Mouse (Mus musculus) testis, adult 2 months (tissue): Measurements from ENCODE around the gene Irf1. TPM values are rescaled to one million over a fixed set of nuclear protein-coding genes. Genes with fewer than 3 reads are reported as not detected.

Experiments used
- H3K27ac ChIP-seq: fragments of 200-500 bp; 2 replicates; pipeline ENCODE4 v1.5.1; 2012; ENCODE audit warnings: low read depth, low read length; ENCODE audit not compliant: control insufficient read depth, insufficient read depth
- H3K27me3 ChIP-seq: fragments of 200-500 bp; 2 replicates; pipeline ENCODE4 v1.6.1; 2012; ENCODE audit warnings: mild to moderate bottlenecking, low read length, moderate library complexity; ENCODE audit not compliant: control insufficient read depth, insufficient read depth
- H3K36me3 ChIP-seq: fragments of 200-500 bp; 2 replicates; pipeline ENCODE4 v1.6.1; 2012; ENCODE audit warnings: mild to moderate bottlenecking, low read length; ENCODE audit not compliant: control insufficient read depth, insufficient read depth
- H3K4me1 ChIP-seq: fragments of 200-500 bp; 2 replicates; pipeline ENCODE4 v1.6.1; 2012; ENCODE audit warnings: low read length; ENCODE audit not compliant: control insufficient read depth, insufficient read depth
- H3K4me3 ChIP-seq: fragments of 200-500 bp; 2 replicates; pipeline ENCODE4 v1.5.1; 2012; ENCODE audit warnings: low read depth, mild to moderate bottlenecking, low read length, moderate library complexity, mixed read lengths; ENCODE audit not compliant: control insufficient read depth
- CTCF ChIP-seq: fragments of 200-500 bp; IDR thresholded peaks from 2 replicates; pipeline ENCODE4 v1.5.1; 2012; ENCODE audit warnings: low read depth, mild to moderate bottlenecking, inconsistent platforms, low read length, moderate library complexity; ENCODE audit not compliant: control insufficient read depth, insufficient read depth, insufficient replicate concordance
- POLR2A ChIP-seq: fragments of 200-500 bp; IDR thresholded peaks from 2 replicates; pipeline ENCODE4 v1.6.1; 2012; ENCODE audit warnings: low read depth, mild to moderate bottlenecking, inconsistent platforms, low read length, moderate library complexity; ENCODE audit not compliant: control insufficient read depth
- polyA plus RNA-seq: library from polyadenylated mRNA; depleted of rRNA; stranded (reverse); fragments of >200 nt; gene quantifications from 2 replicates; pipeline ENCODE4 v1.2.3, GENCODE M21; 2012

The Irf1 gene
- polyA plus RNA-seq, 1 experiment, result 3.4 TPM

DNA sequence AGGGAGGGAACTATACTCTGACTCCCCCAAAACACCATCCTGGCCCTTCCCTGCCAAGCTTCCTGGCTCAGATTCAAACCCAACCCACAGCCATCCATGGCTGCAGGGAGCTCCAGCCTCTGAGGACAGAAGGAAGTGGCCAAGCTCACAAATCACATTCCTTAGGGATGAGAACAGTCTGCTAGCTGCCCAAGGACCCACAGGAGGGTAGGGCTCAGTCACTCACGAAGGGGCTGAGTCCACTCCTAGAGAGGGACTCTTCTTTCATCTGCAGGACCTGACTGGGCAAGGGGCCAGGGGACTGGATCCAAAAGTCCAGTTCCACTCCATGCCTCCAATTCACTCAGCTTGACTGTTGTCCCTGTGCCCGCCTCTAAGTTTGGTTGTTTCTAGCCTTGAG lies 8.0 kb upstream of the Irf1 start:
- Histone ChIP-seq H3K27ac (peak overlapping the region; percentile 90), H3K4me3 (no peak overlapping the region), H3K36me3 (no peaks in the 10 kb centered on the region), H3K27me3 (no peaks in the 10 kb centered on the region; the same call in 1 of the 2 replicates), H3K4me1 (peaks cover 17% of the 10 kb centered on the region)
- TF ChIP-seq POLR2A, result no peak
- no peak for TF ChIP-seq CTCF

DNA sequence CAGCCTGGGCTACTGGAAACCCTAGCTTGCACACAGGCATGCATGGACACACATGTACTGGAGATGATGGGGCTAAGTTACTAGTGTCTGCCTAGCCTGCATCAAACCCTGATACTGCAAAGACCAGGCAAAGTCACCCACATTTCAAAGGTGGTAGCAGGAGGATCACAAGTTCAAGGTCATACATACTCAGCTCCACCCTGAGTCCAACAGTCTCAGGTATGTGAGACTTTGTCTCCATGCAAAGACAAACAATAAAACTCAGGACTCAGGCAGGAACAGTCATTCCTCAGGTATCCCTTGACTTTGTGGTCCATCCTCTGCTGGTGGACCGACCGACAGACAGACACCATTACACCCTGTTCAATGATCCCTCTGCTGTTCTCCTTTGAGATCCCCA lies 7.4 kb upstream of the Irf1 start:
- H3K4me3 ChIP-seq, result no peak overlapping the region

DNA sequence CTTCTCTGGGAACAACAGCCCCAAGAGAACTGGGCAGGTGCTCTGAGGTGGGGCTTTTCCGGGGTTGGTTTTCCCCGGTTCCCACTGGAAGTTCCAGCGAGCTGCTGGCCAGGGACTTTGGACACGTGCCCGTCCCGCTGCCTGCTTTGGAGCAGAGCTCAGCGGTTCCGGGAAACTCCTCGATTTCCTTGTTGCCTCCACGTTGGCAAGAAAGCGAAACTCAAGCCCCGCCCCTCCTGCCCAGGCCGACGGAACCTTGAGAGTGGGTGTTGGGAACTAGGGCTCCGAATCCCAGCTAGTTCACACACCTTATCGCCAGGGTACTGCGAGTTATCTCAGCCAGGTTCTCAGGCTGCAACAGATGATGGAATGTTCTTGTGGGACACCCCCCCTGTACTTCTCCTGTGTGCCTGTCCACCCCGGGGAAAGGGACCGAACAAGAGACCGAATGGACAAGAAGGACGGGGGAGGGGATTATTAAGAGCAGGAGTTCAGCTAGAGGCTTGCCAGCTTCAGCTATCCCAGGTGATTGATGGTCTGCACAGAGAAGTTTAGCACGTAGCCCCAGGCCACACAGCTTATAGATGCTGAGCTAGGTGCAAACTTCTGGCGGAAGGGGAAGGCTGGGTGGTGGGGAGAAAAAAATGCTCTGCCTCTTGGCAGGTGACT lies 6.9 kb upstream of the Irf1 start:
- Histone ChIP-seq H3K36me3 (no peaks in the 10 kb centered on the region), H3K27me3 (no peaks in the 10 kb centered on the region; the same call in 1 of the 2 replicates), H3K4me1 (peaks cover 17% of the 10 kb centered on the region), H3K4me3 (peak overlapping the region; percentile 12), H3K27ac (peak overlapping the region; percentile 90)
- TF ChIP-seq POLR2A (no peak), CTCF (no peak)

More for the DNA sequence above, 7.4 kb upstream of the Irf1 start:
- no peak for TF ChIP-seq CTCF
- no peak for TF ChIP-seq POLR2A
- Histone ChIP-seq H3K27ac (peak overlapping the region; percentile 90), H3K4me1 (peaks cover 17% of the 10 kb centered on the region), H3K27me3 (no peaks in the 10 kb centered on the region; the same call in 1 of the 2 replicates), H3K36me3 (no peaks in the 10 kb centered on the region)

DNA sequence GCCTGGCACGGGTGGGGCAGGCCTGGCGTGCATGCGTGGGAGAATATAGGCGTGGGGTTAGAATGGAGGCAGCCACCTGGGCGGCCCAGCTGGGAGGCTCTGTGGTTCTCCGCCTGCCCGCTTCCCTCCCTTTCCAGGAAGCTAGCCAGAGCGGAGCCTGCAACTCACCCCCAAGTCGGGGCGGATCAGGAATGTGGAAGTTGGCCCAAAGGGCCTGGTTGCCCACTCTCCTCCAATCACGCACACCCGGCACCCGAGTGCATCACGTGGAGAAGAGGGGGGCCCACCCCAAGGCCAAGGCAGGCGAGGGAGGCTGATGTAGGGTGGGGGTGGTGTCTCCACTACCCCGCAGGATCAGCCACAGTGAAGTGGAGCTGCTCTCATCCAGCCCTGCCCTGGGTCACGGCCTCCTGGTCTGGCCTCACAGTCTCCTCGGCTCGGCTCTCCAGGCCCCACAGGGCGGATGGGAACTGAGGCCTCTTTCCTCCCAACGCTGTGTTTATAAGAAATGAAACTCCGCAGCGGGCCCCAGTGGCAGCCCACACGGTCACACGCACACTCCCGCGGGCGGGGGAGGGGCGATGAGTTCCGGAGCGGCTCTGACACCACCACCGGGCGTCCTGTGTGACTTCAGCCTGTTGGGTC lies 6.2 kb upstream of the Irf1 start:
- 0 out of 2 replicates have a peak, but pooled peaks have one; percentile 7 for TF ChIP-seq CTCF
- TF ChIP-seq POLR2A, result no peak
- Histone ChIP-seq H3K36me3 (no peaks in the 10 kb centered on the region), H3K27me3 (no peaks in the 10 kb centered on the region; the same call in 1 of the 2 replicates), H3K4me3 (peak overlapping the region; percentile 53), H3K4me1 (peaks cover 17% of the 10 kb centered on the region), H3K27ac (peak overlapping the region; percentile 90)

DNA sequence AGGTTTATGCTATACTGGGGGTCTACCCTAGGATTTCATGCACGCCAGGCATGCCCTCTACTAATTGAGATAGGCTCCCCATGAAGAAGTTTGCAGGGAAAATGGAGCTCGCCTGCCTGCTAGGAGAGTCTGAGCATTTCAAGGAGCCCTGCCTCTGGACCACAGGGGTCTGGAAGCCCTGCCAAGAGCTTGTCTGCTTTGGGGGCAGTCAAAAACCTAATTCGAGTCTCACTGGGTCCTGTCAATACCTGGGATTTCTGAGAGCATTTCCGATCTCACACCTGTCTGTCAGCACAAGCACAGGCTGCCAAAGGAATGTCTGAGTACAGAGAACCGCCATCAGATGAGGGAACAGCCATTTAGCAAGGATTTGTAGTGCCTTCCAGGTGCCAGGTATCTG lies 5.2 kb upstream of the Irf1 start:
- Histone ChIP-seq H3K27ac (no peak overlapping the region), H3K36me3 (no peaks in the 10 kb centered on the region), H3K27me3 (no peaks in the 10 kb centered on the region; the same call in 1 of the 2 replicates), H3K4me1 (peaks cover 19% of the 10 kb centered on the region), H3K4me3 (no peak overlapping the region)
- TF ChIP-seq CTCF (no peak), POLR2A (no peak)

GRCm38 (mm10) chr11:53768422-53769184 lies 1.2 kb upstream of the Irf1 start:
- Histone ChIP-seq H3K4me1 (peaks cover 16% of the 10 kb centered on the region), H3K36me3 (no peaks in the 10 kb centered on the region), H3K27me3 (no peaks in the 10 kb centered on the region; the same call in 1 of the 2 replicates), H3K4me3 (no peak overlapping the region), H3K27ac (no peak overlapping the region)
- TF ChIP-seq CTCF (no peak), POLR2A (no peak)

DNA sequence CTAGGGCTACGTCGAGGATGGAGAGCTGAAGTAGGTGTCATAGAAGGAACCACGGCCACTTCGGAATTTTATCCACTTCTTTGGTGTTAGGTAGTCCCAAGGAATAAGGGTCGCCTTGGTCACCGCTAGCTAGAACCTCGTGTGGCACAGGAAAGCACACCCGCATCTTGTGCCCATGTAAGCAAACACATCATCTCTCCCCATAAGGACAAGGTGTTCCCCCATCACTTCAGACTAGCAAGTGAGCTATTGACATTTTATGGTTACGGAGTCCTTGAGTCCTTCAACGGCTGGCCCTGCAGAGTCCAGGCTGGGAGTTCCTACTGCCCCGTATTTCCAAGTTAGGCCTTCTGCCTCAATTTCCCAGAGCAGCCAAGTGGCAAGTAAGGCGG lies 633 bp upstream of the Irf1 start:
- Histone ChIP-seq H3K27ac (peak overlapping the region; percentile 7; the same call in 1 of the 2 replicates), H3K36me3 (no peaks in the 10 kb centered on the region), H3K27me3 (no peaks in the 10 kb centered on the region), H3K4me3 (no peak overlapping the region), H3K4me1 (peaks cover 11% of the 10 kb centered on the region)
- TF ChIP-seq CTCF (no peak), POLR2A (no peak)
